Mouse (Mus musculus) E14TG2a.4 (cell line): ENCODE measurements around the gene Crybg1.

Experiments
- CTCF ChIP-seq: conservative IDR thresholded peaks from 2 replicates; pipeline ENCODE4 v1.5.1; 2014; ENCODE audit warnings: low read length
- NANOG ChIP-seq: IDR thresholded peaks from 2 replicates; pipeline ENCODE4 v1.6.1; 2014; ENCODE audit warnings: borderline replicate concordance, low read length, mixed read lengths
- POU5F1 ChIP-seq: IDR thresholded peaks from 2 replicates; pipeline ENCODE4 v1.6.1; 2014; ENCODE audit warnings: low read length, borderline replicate concordance

GRCm38 (mm10) chr10:43928596-43928995 lies 220.1 kb downstream of the Crybg1 start:
- TF ChIP-seq CTCF (no peak), NANOG (no peak), POU5F1 (no peak)
